Mouse (Mus musculus) thymus, adult 2 months (tissue): ENCODE data around the gene Nnmt. TPM values are rescaled to one million over a fixed set of nuclear protein-coding genes. Genes with fewer than 3 reads are reported as not detected.

Source experiments
- DNase-seq: peaks from one replicate; pipeline ENCODE4 v3.0.0; 2021
- H3K27ac ChIP-seq: fragments of 200-500 bp; 2 replicates; pipeline ENCODE4 v1.5.1; 2012; ENCODE audit warnings: low read length, control low read depth; ENCODE audit not compliant: control insufficient read depth, insufficient read depth
- H3K27me3 ChIP-seq: fragments of 200-500 bp; 2 replicates; pipeline ENCODE4 v1.6.1; 2012; ENCODE audit warnings: mild to moderate bottlenecking, low read length, moderate library complexity, mixed read lengths; ENCODE audit not compliant: control insufficient read depth, insufficient read depth
- H3K36me3 ChIP-seq: fragments of 200-500 bp; 2 replicates; pipeline ENCODE4 v1.6.1; 2012; ENCODE audit warnings: mild to moderate bottlenecking, low read length, moderate library complexity; ENCODE audit not compliant: control insufficient read depth, insufficient read depth
- H3K4me1 ChIP-seq: fragments of 200-500 bp; replicated peaks from 2 replicates; pipeline ENCODE4 v1.6.1; 2012; ENCODE audit warnings: low read length; ENCODE audit not compliant: control insufficient read depth, insufficient read depth
- H3K4me3 ChIP-seq: fragments of 200-500 bp; 2 replicates; pipeline ENCODE4 v1.5.1; 2012; ENCODE audit warnings: mild to moderate bottlenecking, low read length, control low read depth, moderate library complexity; ENCODE audit not compliant: control insufficient read depth, insufficient read depth
- CTCF ChIP-seq: fragments of 200-500 bp; IDR thresholded peaks from 2 replicates; pipeline ENCODE4 v1.5.1; 2012; ENCODE audit warnings: mild to moderate bottlenecking, control low read depth, low read length, moderate library complexity, borderline replicate concordance; ENCODE audit not compliant: control insufficient read depth, poor library complexity, insufficient read depth; ENCODE audit errors: extremely low read depth
- POLR2A ChIP-seq: fragments of 200-500 bp; IDR thresholded peaks from 2 replicates; pipeline ENCODE4 v1.6.1; 2012; ENCODE audit warnings: mild to moderate bottlenecking, low read length, control low read depth, moderate library complexity; ENCODE audit not compliant: control insufficient read depth, poor library complexity, insufficient read depth; ENCODE audit errors: extremely low read depth
- WGBS: fragments of 180-500 bp; shearing (Covaris S2); methylation state at CpG from one replicate; pipeline ENCODE4 v1.1.7; 2018; 5-methylcytosine and 5-hydroxymethylcytosine counted together
- polyA plus RNA-seq: library from polyadenylated mRNA; depleted of rRNA; stranded (reverse); fragments of >200 nt; gene quantifications from 2 replicates; pipeline ENCODE4 v1.2.3, GENCODE M21; 2012

The Nnmt gene
- polyA plus RNA-seq, 1 experiment: 2.3 TPM

DNA sequence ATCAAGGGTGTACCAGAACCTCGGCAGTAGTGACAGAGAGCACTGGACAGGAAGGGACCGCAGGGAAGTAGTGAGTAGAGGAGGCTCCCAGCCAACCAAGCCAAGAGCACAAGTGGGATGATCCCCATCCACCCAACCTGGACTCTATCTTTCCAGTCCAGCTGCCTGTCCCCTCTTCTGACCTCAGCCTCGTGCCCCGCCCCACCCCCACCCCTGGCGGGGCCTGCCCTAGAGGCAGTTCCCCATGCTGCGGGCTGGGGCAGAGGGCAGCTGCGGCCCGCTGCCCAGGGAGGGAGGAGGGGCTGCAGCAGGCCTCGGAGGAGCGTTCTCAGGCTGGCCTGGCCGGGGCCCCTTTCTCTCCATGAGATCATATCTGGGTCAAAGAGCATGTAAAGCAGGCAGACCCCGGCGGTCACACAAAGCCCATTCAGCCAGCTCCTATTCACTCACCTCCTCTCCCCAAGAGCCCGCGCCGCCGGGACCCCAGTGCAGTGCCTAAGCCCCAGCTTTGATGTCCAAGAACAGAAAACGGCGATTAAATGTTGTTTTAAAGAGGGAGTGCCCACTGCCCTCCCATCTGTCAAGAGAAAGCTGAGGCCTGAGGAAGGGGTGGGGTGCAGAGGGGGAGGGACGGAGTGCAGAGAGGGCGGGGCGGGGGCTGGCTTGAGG is 44.3 kb upstream of the Nnmt start:
- Histone ChIP-seq H3K36me3 (no peaks in the 10 kb centered on the region), H3K4me1 (peaks cover 19% of the 10 kb centered on the region), H3K27me3 (no peaks in the 10 kb centered on the region), H3K4me3 (no peak overlapping the region), H3K27ac (no peak overlapping the region)
- no peak for DNase-seq
- TF ChIP-seq CTCF (no peak), POLR2A (no peak)
- WGBS: 19% methylated on average over 22 of the region's 22 CpGs

DNA sequence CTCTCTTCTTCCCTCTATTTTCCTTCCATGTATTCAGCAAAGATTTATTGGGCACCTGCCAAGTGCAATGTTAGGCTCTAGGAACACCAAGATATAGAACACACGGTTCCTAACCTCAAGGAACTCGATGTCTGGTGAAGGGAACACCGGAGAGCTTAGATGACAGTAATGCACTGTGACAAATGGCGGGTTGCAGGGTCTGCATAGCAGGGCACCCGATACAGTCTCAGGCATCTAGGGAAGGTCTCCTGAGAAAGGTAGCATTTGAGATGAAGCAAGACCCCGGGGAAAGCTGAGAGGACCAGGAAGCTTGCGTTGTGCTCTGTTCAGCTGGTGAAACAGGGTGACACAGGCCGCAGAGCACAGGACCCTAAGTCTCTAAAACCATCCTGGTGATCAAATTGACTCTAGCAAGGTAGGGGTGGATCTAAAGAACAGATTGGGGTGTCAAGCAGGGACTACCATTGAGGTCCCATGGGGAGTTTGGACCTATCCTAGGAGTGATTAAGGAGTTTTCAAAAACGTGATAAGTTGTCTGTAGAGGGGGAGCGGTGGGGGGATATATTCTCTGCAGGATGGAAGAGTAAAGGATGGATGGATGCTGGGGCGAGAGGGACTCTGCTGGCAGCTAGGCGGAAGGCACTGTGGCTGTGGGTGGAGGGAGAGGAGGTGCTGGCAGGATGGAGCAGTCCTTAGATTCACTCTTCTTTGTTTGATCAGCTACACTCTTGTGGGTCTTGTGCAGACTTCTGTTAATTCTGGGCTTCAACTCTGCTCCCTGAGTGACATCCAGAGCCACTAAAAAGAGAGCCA is 43.5 kb upstream of the Nnmt start:
- DNase-seq: no peak
- Histone ChIP-seq H3K27me3 (no peaks in the 10 kb centered on the region), H3K4me3 (no peak overlapping the region), H3K36me3 (no peaks in the 10 kb centered on the region), H3K27ac (no peak overlapping the region), H3K4me1 (peaks cover 19% of the 10 kb centered on the region)
- TF ChIP-seq POLR2A (no peak), CTCF (no peak)
- 74% methylated on average over 12 of the region's 12 CpGs for WGBS

DNA sequence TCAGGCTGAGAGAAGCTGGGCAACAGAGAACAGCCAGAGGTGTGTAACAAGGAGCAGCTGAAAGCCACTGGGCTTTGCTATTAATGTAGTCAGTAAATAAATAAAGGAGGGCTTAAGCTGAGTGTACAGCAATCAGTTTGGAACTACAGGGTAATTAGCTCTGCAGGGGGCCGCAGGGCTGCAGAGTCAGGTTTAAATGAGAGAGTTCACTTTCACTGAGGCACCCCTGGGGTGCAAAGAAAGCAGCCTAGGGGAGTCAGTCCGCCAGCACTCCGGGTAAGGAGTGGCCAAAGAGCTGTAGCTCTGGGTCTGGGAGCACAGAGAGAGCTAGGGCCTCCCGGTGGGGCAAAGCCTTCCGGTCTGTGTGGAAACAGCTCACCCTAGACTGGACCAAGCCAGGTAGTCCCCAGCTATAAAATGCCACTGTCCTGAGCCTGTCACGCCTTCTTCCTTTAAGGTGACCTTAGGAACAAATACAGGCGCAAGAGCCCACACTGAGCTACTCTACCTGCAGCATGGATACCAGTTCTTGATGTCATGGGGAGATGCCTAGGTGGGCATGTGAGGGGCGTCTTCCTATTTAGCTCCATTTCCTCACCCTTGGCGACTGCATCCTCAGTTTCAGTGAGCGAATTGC is 42.8 kb upstream of the Nnmt start:
- H3K4me1 ChIP-seq: peaks cover 19% of the 10 kb centered on the region
- TF ChIP-seq POLR2A: no peak
- no peak overlapping the region for H3K4me3 ChIP-seq

DNA sequence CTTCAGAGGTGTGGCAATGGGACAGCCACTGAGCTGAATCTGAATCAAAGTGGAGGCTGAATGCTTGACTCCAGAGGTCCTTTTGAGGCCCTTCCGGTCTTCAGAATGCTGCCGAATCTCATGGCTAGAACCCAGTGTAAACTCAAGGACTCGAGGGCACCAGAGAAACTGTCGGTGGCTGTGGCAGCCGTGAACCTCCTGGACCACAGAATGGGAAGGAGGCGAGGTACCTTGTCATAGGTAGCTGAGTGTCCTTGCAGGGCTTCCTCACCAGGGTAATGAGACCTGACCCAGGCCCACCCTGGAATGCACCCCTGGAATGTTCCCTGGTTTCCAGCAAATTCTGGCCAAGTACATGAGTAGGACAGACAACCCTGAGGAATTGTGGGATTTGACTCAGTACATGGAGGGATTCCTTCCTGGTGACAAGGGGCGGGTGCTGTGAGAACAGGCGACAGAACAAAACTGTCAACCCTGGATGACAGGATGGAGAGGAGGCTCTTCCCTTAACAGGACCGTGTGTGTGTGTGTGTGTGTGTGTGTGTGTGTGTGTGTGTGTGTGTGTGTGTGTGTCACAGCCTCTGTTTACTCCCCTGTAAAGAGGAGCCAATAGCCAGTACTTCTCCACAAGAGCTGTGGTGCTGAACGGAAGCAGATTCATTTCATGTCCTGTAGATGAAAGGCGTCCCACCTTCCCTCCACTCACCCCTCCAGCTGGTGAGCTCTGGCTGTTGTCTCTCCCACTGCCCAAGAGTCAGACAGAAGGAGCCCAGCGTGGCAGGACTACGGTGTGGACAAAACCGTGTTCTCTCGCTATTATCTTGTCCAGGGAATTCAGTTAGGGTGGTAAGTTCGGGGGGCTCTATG is 42.1 kb upstream of the Nnmt start:
- no peak for DNase-seq
- H3K4me3 ChIP-seq: no peak overlapping the region
- no peak overlapping the region for H3K27ac ChIP-seq
- 81% methylated on average over 16 of the region's 16 CpGs for WGBS
- H3K27me3 ChIP-seq: no peaks in the 10 kb centered on the region
- peaks cover 19% of the 10 kb centered on the region for H3K4me1 ChIP-seq
- TF ChIP-seq CTCF (no peak), POLR2A (no peak)
- H3K36me3 ChIP-seq: no peaks in the 10 kb centered on the region

More for the DNA sequence above, 42.8 kb upstream of the Nnmt start:
- H3K27ac ChIP-seq: no peak overlapping the region
- no peak for DNase-seq
- WGBS: 84% methylated on average over 10 of the region's 10 CpGs
- H3K27me3 ChIP-seq: no peaks in the 10 kb centered on the region
- H3K36me3 ChIP-seq: no peaks in the 10 kb centered on the region

DNA sequence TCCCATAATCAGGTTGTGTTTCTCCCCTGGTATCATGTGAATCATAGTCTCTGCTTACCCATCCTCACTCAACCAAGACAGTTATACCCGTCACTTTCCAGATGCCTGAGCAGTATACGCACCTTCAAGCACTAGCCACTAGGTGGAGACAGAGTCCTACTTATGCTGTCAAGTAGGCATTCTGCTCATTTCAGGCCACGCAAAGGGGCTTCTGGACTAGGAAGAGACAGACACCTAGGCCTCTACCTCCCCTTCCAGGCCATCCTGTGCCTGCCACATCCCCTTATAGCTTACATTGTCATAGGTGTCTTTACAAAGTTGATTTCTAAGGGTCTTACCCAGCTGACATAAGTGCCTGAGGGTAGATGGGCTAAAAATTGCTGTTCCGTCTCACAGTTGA is 41.3 kb upstream of the Nnmt start:
- WGBS: 25% methylated on average over 4 of the region's 4 CpGs
- H3K36me3 ChIP-seq: no peaks in the 10 kb centered on the region
- TF ChIP-seq POLR2A (no peak), CTCF (no peak)
- no peak overlapping the region for H3K4me3 ChIP-seq
- peak; percentile 62 for DNase-seq
- no peak overlapping the region for H3K27ac ChIP-seq
- peaks cover 19% of the 10 kb centered on the region for H3K4me1 ChIP-seq
- H3K27me3 ChIP-seq: no peaks in the 10 kb centered on the region

DNA sequence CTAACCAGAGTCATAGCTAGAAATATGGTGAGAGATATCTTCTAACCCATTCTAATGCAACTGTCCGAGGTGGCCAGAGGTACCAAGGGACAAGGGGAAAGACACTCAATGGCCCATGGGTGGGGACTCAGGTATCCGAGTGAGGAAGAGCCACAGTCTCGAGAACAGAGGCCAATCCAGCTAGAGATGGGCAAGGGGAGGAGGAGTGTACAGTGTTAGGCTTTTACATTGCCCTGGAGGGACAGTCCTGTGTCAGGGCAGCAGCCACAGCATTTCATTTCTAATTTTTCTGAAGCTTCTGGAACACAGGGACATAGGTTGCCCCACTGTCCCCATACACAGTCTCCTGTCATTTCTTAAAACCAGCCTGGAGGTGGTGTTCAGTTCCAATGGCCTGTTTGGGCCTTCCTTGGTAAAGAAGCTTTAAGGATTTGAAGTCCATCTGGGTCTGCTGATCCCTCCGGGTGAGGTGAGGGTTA is 40.7 kb upstream of the Nnmt start:
- Histone ChIP-seq H3K4me1 (peaks cover 16% of the 10 kb centered on the region), H3K36me3 (no peaks in the 10 kb centered on the region), H3K4me3 (no peak overlapping the region), H3K27ac (no peak overlapping the region), H3K27me3 (no peaks in the 10 kb centered on the region)
- WGBS: 71% methylated on average over 4 of the region's 4 CpGs
- TF ChIP-seq CTCF (no peak), POLR2A (no peak)
- no peak for DNase-seq
